Mouse (Mus musculus): ENCODE measurements around the gene Ncstn.

The Ncstn gene

GRCm38 (mm10) chr1:172082101-172082898 lies at the start of gene Ncstn, which contains the start of gene Copa:
TSS of gene Ncstn (minus strand) at chr1:172082795.
TSS of gene Copa (plus strand) at chr1:172082529.
- peak; percentile 64 for DNase-seq (ENCODE audit: extremely low read depth, low read depth, low spot score)

GRCm38 (mm10) chr1:172132319-172132718 lies 49.7 kb upstream of the Ncstn start:
- no peak for DNase-seq (ENCODE audit: extremely low read depth, low read depth, low spot score)

GRCm38 (mm10) chr1:172129780-172130179 lies 47.2 kb upstream of the Ncstn start:
- DNase-seq (ENCODE audit: extremely low read depth, low read depth, low spot score), result no peak

GRCm38 (mm10) chr1:172129108-172129507 lies 46.5 kb upstream of the Ncstn start:
- DNase-seq (ENCODE audit: extremely low read depth, low read depth, low spot score), result no peak

GRCm38 (mm10) chr1:172128563-172128962 lies 46.0 kb upstream of the Ncstn start:
- no peak for DNase-seq (ENCODE audit: extremely low read depth, low read depth, low spot score)

- no peak for DNase-seq (ENCODE audit: extremely low read depth, low read depth, low spot score)
Measured at GRCm38 (mm10) chr1:172127487-172127886, 44.9 kb upstream of the Ncstn start.

- DNase-seq (ENCODE audit: extremely low read depth, low read depth, low spot score), result no peak
Measured at GRCm38 (mm10) chr1:172126376-172127347, 44.1 kb upstream of the Ncstn start, which contains the start of gene Pex19. TSS of gene Pex19 (plus strand) at chr1:172126755.

GRCm38 (mm10) chr1:172124572-172124971 lies 42.0 kb upstream of the Ncstn start:
- DNase-seq (ENCODE audit: extremely low read depth, low read depth, low spot score), result no peak

GRCm38 (mm10) chr1:172122671-172123070 lies 40.1 kb upstream of the Ncstn start:
- DNase-seq (ENCODE audit: extremely low read depth, low read depth, low spot score), result no peak

- no peak for DNase-seq (ENCODE audit: extremely low read depth, low read depth, low spot score)
Measured at GRCm38 (mm10) chr1:172119720-172120119, 37.1 kb upstream of the Ncstn start.

- DNase-seq (ENCODE audit: extremely low read depth, low read depth, low spot score), result no peak
Measured at GRCm38 (mm10) chr1:172119100-172119499, 36.5 kb upstream of the Ncstn start.

GRCm38 (mm10) chr1:172116948-172117347 lies 34.4 kb upstream of the Ncstn start:
- no peak for DNase-seq (ENCODE audit: extremely low read depth, low read depth, low spot score)

GRCm38 (mm10) chr1:172107777-172108477 lies 25.3 kb upstream of the Ncstn start:
- no peak for DNase-seq (ENCODE audit: extremely low read depth, low read depth, low spot score)

GRCm38 (mm10) chr1:172105101-172105500 lies 22.5 kb upstream of the Ncstn start:
- DNase-seq (ENCODE audit: extremely low read depth, low read depth, low spot score), result no peak

- no peak for DNase-seq (ENCODE audit: extremely low read depth, low read depth, low spot score)
Measured at GRCm38 (mm10) chr1:172103619-172104018, 21.0 kb upstream of the Ncstn start.

GRCm38 (mm10) chr1:172099325-172100033 lies 16.9 kb upstream of the Ncstn start:
- no peak for DNase-seq (ENCODE audit: extremely low read depth, low read depth, low spot score)

GRCm38 (mm10) chr1:172095202-172095601 lies 12.6 kb upstream of the Ncstn start:
- no peak for DNase-seq (ENCODE audit: extremely low read depth, low read depth, low spot score)

GRCm38 (mm10) chr1:172094295-172094694 lies 11.7 kb upstream of the Ncstn start:
- DNase-seq (ENCODE audit: extremely low read depth, low read depth, low spot score), result no peak

GRCm38 (mm10) chr1:172093522-172093921 lies 10.9 kb upstream of the Ncstn start:
- no peak for DNase-seq (ENCODE audit: extremely low read depth, low read depth, low spot score)

GRCm38 (mm10) chr1:172082899-172083445 lies 377 bp upstream of the Ncstn start:
- no peak for DNase-seq (ENCODE audit: extremely low read depth, low read depth, low spot score)

All from fat pad, adult 2 months (tissue).